Mouse (Mus musculus): Measurements from ENCODE around the gene Arl1. TPM values are rescaled to one million over a fixed set of nuclear protein-coding genes. Genes with fewer than 3 reads are reported as not detected.

Arl1 gene
- polyA plus RNA-seq, 1 experiment from 2014 or later: 179 TPM

Other genes with a start within 250 kb of the Arl1 start
- gene Chpt1, start 226.8 kb upstream of the Arl1 start, polyA plus RNA-seq (2016; fragmentation: Nextera tagmentation; extraction: Ambion mirVana): 26.9 and 34.9 TPM in 2 replicates
- gene Mybpc1, start 125.7 kb upstream of the Arl1 start, polyA plus RNA-seq (2016; fragmentation: Nextera tagmentation; extraction: Ambion mirVana): 18.6 and 19.4 TPM in 2 replicates
- gene Spic, start 45.8 kb upstream of the Arl1 start, polyA plus RNA-seq (2016; fragmentation: Nextera tagmentation; extraction: Ambion mirVana): not detected in 2 replicates
- 26.3 and 27.4 TPM in 2 replicates for gene Utp20, start 95.9 kb downstream of the Arl1 start, polyA plus RNA-seq (2016; fragmentation: Nextera tagmentation; extraction: Ambion mirVana)
- 0.04 and 0.15 TPM in 2 replicates for gene Slc5a8, start 155.1 kb downstream of the Arl1 start, polyA plus RNA-seq (2016; fragmentation: Nextera tagmentation; extraction: Ambion mirVana)

Measured in limb, embryonic 12.5 days (tissue).